Mouse (Mus musculus): ENCODE results near the gene Gm6176.
"Not testable (repeated sequence)": the region's sequence is repeated elsewhere in the genome, so short reads cannot be mapped to it uniquely, and the experiment has no call there.

Gene Gm6176

GRCm38 (mm10) chr7:22056205-22056604 is at the start of gene Gm6176:
TSS of gene Gm6176 (minus strand) at chr7:22056305.
- not testable (repeated sequence) for DNase-seq

GRCm38 (mm10) chr7:22068757-22069156 is 12.7 kb upstream of the Gm6176 start, which contains the start of gene Vmn1r139:
TSS of gene Vmn1r139 (plus strand) at chr7:22069057.
- DNase-seq = not testable (repeated sequence)

GRCm38 (mm10) chr7:22028797-22029196 is 27.3 kb downstream of the Gm6176 start, which contains the start of gene Vmn1r138:
TSS of gene Vmn1r138 (minus strand) at chr7:22028897.
- DNase-seq = not testable (repeated sequence)

All from kidney, postnatal 10 days (tissue).